Mouse (Mus musculus) urinary bladder, adult 2 months (tissue): Measurements from ENCODE around the gene Zfp410. TPM values are rescaled to one million over a fixed set of nuclear protein-coding genes. Genes with fewer than 3 reads are reported as not detected.
A peak's percentile ranks its signal among the peaks of the same experiment; 100 is the strongest.
"Not testable (repeated sequence)": the region's sequence is repeated elsewhere in the genome, so short reads cannot be mapped to it uniquely, and the experiment has no call there.

Source experiments
- DNase-seq: peaks from one replicate; pipeline ENCODE4 v3.0.0; 2022; ENCODE audit warnings: low spot score
- polyA plus RNA-seq: library from polyadenylated mRNA; depleted of rRNA; stranded (reverse); fragments of >200 nt; gene quantifications from 2 replicates; pipeline ENCODE4 v1.2.3, GENCODE M21; 2012; rRNA removed

Zfp410 gene
- polyA plus RNA-seq: 35.1 and 40.5 TPM in 2 replicates

DNA sequence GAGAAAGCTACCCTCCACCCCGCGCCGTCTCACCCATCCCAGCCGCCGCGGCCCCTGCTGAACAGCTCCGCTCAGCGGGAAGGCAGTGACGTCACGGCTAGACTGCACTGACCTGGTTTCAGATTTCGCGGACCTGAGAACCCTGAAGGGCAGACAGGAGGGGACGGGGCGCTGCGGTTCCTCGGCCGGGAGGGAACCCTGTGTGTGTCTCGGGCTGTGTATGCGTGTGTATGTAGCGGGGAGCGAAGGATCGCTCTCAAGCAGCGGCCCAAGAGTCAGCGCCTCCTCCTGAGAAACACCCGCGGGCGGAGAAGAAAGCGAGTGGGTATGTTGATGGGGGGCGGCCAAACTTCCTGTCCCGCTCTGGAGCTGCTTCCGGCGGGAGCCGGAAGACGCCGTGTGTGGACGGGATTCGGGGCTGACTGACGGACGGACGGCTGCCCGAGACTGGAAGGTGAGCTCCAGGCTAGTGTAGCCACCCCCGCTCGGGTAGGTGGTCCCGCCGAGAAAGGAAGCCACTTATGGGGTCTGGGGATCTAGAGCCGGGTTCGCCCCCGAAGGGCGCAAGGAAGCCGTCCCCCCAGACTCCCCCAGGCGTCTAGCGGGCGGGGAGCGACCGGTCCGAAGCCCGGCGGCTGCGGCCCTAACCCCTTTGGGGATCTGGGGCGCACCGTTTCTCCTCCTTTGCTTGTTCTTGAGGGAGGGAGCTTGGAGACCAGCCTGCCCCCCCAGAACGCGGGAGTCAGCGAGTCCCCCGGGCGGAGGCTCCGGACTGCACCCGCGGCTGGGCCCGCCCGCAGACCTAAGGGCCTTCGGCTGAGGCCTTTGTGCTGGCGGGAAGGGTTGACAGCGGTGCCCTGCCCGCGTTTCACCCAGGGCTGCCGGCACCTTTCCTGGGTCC lies at the start of gene Zfp410:
Zfp410 (plus strand) TSS at position 132 of the 901 bp plus-strand sequence.
- DNase-seq: peak; percentile 68

DNA sequence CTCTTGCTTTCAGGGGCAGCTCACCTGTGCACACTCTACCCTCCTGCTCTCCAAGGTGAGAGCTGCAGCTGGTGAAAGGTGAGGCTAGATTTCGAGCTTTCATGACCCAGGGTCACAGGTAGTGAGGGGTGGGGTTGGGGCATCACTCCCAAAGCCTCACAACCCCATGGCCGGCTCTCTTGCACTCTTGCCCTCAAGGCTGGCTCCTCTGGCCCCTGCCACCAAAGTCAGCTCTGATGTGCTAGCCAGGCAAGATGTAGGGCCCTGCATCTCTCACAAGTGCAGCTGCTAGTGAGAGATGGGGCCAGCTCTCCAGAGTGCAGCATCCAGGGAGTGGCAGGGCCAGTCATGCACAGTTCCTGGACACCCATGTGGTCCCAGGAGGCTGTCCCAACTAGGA lies 49.4 kb upstream of the Zfp410 start:
- no peak for DNase-seq

DNA sequence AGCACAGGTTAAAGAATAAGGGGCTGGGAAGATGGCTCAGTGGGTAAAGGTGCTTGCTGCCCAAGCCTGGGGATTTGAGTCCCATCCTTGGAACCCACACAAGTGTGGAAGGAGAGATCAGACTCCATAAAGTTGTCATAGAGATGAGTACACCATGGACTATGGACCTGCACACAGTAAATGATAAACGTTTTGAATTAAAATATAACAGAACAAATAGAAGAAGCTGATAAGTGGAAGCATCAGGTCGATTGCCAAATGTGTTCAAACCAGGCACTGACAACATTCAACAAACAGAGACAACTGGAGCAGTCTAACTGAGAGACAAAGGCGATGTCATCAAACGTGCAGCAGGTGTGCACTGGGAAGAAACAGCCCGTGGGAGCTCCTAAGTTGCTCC lies 43.3 kb upstream of the Zfp410 start:
- no peak for DNase-seq

DNA sequence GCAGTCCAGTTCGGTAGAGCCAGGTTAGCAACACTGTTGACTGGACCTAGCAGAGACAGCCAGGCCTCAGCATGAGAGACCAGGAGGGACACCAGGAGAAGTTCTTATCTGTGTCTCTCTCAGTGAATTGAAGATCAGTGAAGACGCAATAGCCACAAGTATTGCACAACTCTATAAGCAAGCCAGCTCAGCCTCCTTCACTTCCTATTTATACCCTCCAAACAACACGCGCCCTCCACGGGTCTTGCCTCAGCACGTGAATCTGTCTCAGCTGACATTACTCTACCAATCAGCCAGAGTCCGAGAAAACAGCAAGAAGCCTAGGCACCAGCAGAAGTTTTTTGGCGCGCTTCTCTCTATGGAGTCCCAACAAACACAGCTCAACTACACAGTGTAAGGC lies 41.4 kb upstream of the Zfp410 start:
- DNase-seq: no peak

DNA sequence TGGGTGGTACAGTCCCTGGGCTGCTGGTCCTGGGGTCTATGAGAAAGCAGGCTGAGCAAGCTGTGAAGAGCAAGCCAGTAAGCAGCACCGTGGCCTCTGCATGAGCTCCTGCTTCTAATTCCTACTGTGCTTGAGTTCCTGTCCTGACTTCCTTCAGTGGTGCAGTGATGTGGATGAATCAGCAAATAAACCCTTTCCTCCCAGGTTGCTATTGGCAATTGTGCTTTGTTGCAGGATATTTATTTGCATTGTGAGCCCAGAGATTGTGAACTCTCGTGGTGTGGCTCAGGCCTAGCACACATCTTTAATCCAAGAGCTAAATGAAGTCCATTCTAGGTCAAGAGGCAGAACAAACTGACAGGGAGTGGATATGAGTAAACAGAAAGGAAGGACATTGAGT lies 40.4 kb upstream of the Zfp410 start:
- DNase-seq: no peak

DNA sequence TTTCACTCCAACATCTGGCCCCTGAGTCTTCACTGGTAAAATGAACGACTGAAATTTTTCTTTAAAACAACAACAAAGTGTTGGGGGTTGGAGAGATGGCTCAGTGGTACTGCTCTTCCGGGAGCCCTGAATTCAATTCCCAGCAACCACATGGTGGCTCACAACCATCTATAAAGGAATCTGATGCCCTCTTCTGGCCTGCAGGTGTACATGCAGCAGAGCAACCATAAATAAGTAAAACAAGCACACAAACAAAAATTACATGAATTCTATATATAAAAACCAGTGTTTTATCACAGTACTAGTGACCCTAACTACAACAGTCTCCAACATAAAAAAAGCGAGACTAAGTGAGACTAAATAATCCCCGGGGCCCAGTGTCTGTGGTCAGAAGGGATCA lies 39.9 kb upstream of the Zfp410 start:
- no peak for DNase-seq

DNA sequence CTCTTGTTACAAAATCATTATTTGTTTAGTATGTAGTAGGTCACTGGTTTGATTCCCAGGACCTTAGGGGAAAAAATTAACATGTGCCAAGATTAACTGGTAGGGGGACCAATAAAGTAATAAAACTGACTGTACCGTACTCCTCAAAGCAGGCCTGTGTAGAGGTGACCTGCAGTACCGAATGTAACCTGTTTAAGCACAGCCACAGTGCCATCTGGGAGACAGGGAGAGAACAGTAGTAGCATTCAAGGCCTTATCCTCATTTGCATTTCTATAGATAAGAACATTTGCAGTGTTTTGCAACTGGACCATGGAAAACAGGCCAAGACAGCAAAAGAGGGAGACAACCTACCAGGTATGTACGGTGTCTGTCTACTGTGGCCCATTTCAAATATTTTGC lies 38.8 kb upstream of the Zfp410 start:
- DNase-seq: no peak

DNA sequence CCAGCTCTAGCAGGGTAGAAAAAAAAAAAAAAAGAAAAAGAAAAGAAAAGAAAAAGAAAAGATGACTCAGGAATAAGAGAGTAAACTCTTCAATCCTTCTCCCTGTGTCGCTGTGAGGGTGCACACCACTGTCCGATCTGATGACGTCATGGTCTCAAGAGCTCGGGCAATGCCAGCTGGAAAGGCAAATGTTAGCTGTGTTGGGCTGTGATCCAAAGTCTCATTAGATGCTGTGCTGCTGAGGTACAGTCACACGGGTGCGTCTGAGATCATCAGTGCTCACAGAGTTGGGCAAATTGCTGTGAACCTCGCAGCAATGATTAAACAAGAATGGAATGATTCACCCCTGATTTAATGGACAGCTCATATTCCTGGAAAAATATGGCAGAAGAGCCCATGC lies 37.8 kb upstream of the Zfp410 start:
- DNase-seq: no peak

DNA sequence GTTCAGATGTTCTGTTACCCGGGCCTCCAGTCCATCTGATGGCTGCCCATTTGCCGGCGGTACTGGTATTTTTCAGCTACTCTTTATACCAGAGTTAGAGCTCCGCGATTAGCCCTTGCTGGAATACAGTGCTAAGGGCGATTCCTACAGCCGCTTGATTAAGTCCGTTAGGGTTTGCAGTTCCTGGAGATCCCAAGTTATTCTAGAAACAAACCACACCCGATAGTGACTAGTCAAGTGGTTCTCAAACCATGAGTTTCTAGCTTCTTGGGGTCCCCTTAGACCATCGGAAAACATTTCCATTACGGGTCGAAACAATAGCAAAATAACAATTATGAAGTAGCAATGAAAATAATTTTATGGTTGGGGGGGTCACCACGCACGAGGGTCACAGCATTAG lies 32.3 kb upstream of the Zfp410 start:
- no peak for DNase-seq

DNA sequence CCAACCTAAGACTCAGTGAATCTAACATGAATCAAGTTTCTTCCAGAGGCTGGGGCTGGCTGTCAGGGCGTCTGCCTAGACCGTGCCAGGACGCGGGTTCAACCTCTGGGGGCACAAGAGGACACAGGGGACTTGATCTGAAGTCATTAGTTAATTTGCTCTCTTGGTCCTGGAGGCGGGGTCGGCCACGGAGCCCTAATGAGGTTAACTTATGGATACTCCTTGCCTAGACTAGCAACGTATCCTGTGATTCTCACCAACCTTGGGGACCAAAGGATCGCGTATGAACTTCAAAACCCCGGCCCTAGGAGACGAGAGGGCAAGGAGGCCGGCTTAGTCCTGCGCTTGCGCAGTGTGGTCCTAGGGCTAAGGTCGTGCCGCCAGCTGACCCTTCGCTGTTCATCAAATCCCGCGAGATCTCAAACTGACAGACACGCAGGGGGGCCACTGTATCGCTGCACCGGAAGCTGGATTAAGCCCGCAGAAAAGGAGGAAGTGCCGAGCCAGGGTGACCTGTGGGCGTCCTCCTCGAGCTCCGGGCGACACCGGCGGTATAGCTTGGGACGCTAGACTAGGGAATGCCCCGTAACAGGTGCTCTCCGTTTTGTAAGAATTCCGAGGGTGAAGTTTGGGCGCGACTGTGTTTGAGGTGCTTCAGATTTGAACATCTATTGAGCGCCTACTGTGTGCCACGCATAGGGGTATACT lies 31.6 kb upstream of the Zfp410 start, which contains the start of gene Ptgr2:
Ptgr2 (plus strand) TSS at position 348 of the 708 bp plus-strand sequence.
- peak; percentile 73 for DNase-seq

DNA sequence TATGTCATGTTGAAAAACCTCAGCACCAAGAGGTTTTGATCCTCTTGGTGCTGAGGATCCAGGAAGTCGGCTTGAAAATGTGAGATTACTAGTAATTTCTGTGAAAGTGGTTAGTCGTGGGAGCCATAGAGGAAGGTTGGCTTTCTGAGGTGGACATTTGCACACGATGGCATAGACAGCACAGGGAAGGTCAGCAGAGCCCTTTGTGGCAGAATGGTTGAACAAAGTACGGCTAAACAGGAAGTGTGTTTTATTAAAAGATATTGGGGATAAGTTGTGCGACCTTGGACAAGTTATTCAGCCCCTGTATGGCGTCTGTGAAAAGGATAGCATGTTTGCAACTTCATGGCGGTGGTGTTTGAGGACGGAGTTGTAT lies 31.1 kb upstream of the Zfp410 start:
- DNase-seq: no peak

DNA sequence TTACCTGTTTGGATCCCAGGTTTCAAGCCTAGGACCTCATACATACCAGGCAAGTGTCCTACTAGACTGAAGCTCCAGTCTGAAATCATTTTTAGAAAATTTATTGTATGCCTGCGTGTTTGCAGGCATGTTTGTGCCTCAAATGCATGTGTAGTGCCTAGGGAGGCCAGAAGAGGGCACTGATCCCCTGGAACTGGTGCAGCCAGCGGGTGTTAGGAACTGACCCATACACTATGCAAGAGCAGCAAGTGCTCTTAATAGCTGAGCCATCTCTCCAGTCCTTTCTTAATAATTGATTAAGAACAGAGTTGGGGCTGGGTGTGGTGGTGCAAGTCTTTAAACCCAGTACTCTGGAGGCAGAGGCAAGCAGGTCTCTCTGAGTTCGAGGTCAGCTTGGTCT lies 28.2 kb upstream of the Zfp410 start:
- no peak for DNase-seq

DNA sequence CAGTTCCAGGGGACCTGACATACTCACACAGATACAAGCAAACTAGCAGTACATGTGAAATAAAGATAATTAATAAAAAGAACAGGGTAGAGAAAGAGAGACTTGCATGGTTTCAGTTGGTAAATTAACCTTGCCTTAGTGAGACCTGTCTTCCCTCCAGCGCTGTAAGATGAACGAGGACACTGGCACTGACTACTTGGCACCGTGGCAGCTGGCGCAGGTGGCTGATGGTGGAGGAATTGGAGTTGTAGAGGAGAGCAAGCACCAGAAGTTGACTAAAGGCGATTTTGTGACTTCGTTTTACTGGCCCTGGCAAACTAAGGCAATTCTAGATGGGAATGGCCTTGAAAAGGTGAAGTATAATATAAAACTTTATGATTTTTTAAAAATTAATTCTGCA lies 18.8 kb upstream of the Zfp410 start:
- DNase-seq: no peak

DNA sequence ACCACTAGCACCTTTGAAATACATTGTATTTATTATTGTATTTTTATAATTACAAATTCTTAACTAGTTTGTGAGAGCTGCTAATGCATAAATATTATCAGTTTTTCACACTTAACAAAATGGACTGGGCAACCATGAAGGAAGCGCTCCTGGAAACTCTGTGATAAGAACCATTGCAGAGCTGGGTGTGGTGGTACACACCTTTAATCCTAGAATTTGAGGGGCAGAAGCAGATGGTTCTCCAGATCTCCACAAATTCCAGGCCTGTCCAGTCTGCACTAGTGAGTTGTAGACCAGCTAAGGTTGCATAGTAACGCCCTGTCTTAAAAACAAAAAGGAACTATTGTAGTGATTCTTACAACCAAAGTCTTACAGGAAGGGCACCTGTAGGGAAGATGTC lies 17.4 kb upstream of the Zfp410 start:
- no peak for DNase-seq

DNA sequence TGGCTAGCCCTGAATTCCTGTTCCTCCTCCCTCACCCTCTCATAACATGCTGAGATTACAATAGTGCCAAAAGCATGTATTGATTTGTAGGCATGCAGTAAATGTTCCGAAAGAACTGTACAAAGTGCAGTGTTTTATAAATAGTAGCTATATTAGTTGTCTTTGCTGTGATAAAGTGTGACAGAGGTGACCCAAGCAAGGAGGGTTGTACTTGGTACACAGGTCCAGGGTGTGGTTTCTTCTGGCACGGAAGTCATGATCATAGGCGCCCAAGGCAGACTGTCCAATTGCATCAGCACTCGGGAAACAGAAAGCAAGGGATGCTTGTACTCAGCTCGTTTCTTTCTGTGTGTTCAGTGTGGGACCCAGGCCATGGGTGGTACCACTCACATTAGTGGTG lies 12.6 kb upstream of the Zfp410 start:
- DNase-seq: no peak

DNA sequence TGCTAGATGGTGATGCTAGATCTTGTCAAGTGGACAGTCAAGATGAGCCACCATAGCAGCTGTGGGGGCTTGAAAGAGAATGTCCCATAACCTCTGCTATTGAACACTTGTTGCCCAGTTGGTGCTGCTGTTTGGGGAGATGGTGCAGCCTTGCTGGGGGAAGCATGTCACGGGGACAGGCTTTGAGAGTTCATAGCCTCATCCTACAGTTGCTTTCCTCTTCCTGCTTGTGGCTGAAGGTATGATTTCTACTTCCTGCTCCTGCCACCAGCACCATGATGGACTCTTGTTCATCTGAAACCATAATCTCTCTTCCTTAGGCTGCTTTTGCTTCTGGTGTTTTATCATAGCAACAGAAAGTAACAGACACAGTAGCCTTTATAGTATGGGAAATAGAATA lies 12.1 kb upstream of the Zfp410 start:
- DNase-seq: no peak

DNA sequence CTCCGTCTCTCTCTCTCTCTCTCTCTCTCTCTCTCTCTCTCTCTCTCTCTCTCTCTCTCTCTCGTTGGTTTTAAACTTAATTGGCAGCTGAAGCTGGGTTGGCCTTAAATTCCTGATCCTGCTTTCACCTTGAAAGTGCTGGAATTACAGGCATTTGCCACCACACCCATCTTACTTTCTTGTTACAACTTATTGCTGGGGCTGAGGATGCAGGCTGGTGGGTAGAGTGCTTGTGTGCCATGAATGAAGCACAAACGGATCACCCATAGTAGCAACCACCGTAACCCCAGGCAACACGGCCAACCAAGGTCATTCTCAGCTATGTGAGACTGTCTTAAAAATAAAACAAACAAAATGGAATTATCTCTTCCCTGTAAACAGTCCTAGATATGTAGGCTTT lies 5.3 kb upstream of the Zfp410 start:
- DNase-seq: no peak

DNA sequence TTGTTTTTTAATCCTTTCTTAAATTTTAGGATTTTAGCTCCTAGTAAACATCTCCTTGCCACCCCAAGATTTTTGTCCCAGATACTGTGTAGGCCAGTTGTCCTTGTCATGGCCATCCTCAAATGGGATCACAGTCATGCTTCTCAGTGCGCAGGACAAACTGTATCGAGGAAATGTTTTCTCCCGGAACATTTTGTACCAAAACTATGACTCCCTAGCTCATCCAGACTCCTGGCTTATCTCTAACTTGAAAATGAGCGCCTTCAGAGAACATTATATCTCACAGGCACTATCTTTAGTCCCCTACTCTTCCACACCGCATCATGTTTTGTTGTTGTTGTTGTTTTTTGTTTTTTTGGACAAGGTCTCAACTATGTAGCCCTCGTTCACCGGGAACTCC lies 646 bp upstream of the Zfp410 start:
- no peak for DNase-seq

DNA sequence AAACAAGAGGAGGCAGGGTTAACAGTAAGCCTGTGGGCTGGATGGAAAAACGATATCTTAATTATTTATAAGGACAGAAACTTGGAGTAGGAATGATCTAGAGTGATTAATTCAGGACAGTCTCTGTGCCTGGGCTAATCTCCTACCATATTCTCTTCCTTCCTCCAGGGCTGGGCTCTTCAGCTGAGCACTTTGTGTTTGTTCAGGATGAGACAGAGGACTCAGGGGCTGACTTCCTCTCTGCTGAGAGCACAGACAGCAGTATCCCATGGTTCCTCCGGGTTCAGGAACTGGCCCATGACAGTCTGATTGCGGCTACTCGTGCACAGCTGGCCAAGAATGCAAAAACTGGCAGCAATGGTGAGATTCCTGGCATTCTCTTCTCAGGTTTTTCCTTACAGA lies 10.5 kb downstream of the Zfp410 start:
- DNase-seq: no peak

DNA sequence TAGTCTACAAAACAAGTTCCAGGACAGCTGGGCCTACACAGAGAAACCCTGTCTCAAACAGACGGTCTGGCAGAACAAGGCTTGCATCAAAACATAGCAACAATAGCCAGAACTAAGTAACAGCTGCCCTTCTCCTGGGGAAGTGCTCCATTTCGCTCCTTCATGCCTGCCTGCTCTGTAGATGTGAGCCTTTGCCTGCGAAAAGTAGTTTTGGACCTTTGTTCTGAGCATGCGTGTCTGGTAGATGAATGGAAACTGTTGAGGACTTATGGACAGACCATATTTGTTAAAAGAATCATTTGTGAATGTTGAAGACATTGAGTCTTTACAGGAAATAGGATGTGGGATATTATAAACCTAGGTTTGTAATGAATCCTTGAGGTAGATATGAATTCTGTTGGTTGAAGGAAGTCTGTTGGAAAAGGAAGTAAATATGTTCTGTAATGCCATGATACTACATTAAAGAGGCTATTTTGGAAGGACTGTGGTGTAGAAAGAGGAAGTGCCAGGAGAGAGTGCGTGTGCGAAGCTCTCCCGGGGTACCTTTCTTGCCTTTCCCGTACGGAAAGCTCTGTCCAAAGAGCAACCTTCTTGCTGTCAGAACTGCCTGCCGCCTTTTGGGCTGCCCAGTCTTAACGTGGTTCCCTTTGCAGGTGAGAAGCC lies 20.4 kb downstream of the Zfp410 start:
- DNase-seq: no peak

DNA sequence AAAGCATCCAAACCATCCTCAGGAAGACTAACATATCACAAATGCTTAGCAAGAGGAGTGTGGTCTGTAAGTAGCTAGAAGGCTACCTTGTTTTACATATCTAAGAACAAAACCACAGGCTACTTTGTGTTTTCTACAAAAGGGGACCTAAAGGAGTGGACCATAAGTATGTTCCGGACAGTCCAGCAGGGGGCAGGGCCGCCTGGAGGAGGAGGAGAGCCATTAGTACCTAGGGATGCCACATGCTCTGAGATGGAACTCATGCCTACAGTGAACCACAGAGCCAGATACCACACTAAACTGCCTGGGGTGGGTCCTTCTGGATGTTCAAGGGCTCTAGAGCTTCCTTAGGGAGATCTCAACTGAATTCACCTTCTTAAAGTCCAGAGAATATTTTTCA lies 30.5 kb downstream of the Zfp410 start:
- no peak for DNase-seq

DNA sequence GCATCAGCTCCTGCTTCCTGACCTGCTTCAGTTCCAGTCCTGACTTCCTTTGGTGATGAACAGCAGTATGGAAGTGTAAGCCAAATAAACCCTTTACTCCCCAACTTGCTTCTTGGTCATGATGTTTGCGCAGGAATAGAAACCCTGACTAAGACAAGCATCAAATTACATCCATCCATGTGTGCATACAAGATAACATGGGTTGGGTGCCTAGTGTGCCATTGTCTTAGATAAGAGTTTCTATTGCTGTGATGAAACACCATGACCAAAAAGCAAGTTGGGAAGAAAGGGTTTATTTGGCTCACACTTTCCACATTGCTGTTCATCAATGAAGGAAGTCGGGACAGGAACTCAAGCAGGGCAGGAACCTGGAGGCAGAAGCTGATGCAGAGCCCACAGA lies 42.0 kb downstream of the Zfp410 start:
- DNase-seq: not testable (repeated sequence)
